Mouse (Mus musculus): ENCODE measurements around the gene Slc12a5.

GRCm38 (mm10) chr2:165003108-165003507, 42.5 kb downstream of the Slc12a5 start:
- TF ChIP-seq POLR2A (IDR thresholded peaks at IDR 0.05; ENCODE audit: control insufficient read depth, low read depth, low read length): no peak
- no peak for TF ChIP-seq CTCF (IDR thresholded peaks at IDR 0.05; ENCODE audit: control insufficient read depth, insufficient read depth, insufficient replicate concordance, low read depth, low read length)

Data from testis, adult 2 months (tissue).